Comparison of ENCODE assay signal across 15 mouse cellular contexts in the genomic region with DNA sequence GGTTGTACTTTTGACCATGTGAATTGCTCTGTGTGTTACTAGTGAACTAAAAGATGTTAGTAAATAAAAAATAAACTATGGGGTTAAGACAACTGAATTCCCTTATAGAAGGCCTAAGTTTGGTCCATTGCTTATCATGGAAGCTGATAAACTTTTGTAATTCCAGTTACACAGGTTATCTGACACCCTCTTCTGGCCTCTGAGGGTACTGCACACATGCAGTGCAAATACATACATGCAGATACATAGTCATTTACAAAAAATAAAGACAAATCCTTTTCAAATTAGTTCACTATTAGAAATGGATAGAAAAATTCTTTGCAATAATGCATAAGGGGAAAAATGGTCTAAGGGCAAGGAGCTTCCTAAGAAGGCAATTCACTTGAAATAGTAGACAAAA.
"Had no signal": no experiment of that assay in that cellular context is flagged by ENCODE, and none has a peak within 500 bp of the region (broad histone marks: within the 10 kb centered on the region; RNA-seq: fewer than 3 reads in every experiment).

No protein-coding gene starts in this region.

- H3K9ac ChIP-seq: kidney, embryonic 15.5 days; limb, embryonic 15.5 days; liver, embryonic 13.5 days; midbrain, embryonic 15.5 days; neural tube, embryonic 13.5 days had no signal

- H3K27me3 ChIP-seq: kidney, embryonic 15.5 days; limb, embryonic 15.5 days; liver, embryonic 13.5 days; midbrain, embryonic 15.5 days; neural tube, embryonic 13.5 days had no signal

- H3K36me3 ChIP-seq: kidney, embryonic 15.5 days; limb, embryonic 15.5 days; liver, embryonic 13.5 days; midbrain, embryonic 10.5 days; midbrain, embryonic 15.5 days; neural tube, embryonic 13.5 days had no signal

- ATAC-seq: inflammation-experienced regulatory T-cells, adult 6 months; midbrain, embryonic 15.5 days had no signal

- H3K4me3 ChIP-seq: kidney, embryonic 15.5 days; limb, embryonic 15.5 days; liver, embryonic 13.5 days; midbrain, embryonic 10.5 days; midbrain, embryonic 15.5 days; neural tube, embryonic 13.5 days had no signal

- H3K27ac ChIP-seq: kidney, embryonic 15.5 days; limb, embryonic 15.5 days; liver, embryonic 13.5 days; midbrain, embryonic 10.5 days; midbrain, embryonic 15.5 days; neural tube, embryonic 13.5 days had no signal

- DNase-seq: kidney, adult 18-20 months; kidney, postnatal 25 days; layer of hippocampus, adult 9-11 months; liver, embryonic 13.5 days; lung, adult 18-20 months; lung, postnatal 4 days; right cerebral cortex, postnatal 25 days; thymus, adult 18-20 months; thymus, postnatal 14 days had no signal

- H3K4me1 ChIP-seq: kidney, embryonic 15.5 days; limb, embryonic 15.5 days; liver, embryonic 13.5 days; midbrain, embryonic 10.5 days; midbrain, embryonic 15.5 days had no signal

- H3K9me3 ChIP-seq: kidney, embryonic 15.5 days; limb, embryonic 15.5 days; liver, embryonic 13.5 days; midbrain, embryonic 10.5 days; midbrain, embryonic 15.5 days had no signal

- H3K4me2 ChIP-seq: kidney, embryonic 15.5 days; limb, embryonic 15.5 days; liver, embryonic 13.5 days; midbrain, embryonic 15.5 days; neural tube, embryonic 13.5 days had no signal
